Comparison of ENCODE assay signal across 7 mouse cellular contexts in genomic region chr9:76390839-76391238, GRCm38 (mm10).
DNase-seq lines count a peak whose midpoint lies in the region; ATAC-seq and TF ChIP-seq lines count a peak whose summit lies in the region.

No protein-coding gene starts in this region.

- no peaks in the 10 kb centered on the region for H3K36me3 ChIP-seq in intestine, postnatal 0 days (ENCODE audit: control insufficient read depth, insufficient read depth)
- no peaks in the 10 kb centered on the region for H3K36me3 ChIP-seq in intestine, embryonic 16.5 days (ENCODE audit: control insufficient read depth, insufficient read depth, low read length)

- no peak overlapping the region for H3K27ac ChIP-seq in intestine, postnatal 0 days (ENCODE audit: low read depth, low read length)
- H3K27ac ChIP-seq in intestine, embryonic 16.5 days (ENCODE audit: low read length): no peak overlapping the region
- no peak overlapping the region for H3K27ac ChIP-seq in bone marrow, adult 2 months (ENCODE audit: control insufficient read depth, insufficient read depth, low read depth, low read length, poor library complexity)

- TF ChIP-seq POLR2A in bone marrow, adult 2 months (IDR thresholded peaks at IDR 0.05; ENCODE audit: borderline replicate concordance, control insufficient read depth, low read depth, low read length): no peak

- H3K4me1 ChIP-seq in intestine, postnatal 0 days (replicated peaks; ENCODE audit: control insufficient read depth, insufficient read depth, low read length): no peaks in the 10 kb centered on the region
- no peaks in the 10 kb centered on the region for H3K4me1 ChIP-seq in intestine, embryonic 16.5 days (ENCODE audit: control insufficient read depth, insufficient read depth, low read length)
- H3K4me1 ChIP-seq in bone marrow, adult 2 months (ENCODE audit: control insufficient read depth, insufficient read depth, low read length): no peaks in the 10 kb centered on the region

- no peak overlapping the region for H3K4me2 ChIP-seq in intestine, postnatal 0 days (replicated peaks; ENCODE audit: low read depth)
- H3K4me2 ChIP-seq in intestine, embryonic 16.5 days (ENCODE audit: low read depth, low read length): no peak overlapping the region

- 24% methylated on average over 1 of the region's 1 CpGs for WGBS in intestine, postnatal 0 days
- WGBS in intestine, embryonic 16.5 days: 45% methylated on average over 1 of the region's 1 CpGs
- WGBS in bone marrow, adult 2 months: 11% methylated on average over 1 of the region's 1 CpGs

- no peak overlapping the region for H3K9ac ChIP-seq in intestine, postnatal 0 days (ENCODE audit: low read depth, low read length)
- no peak overlapping the region for H3K9ac ChIP-seq in intestine, embryonic 16.5 days (ENCODE audit: low read depth, low read length)

- no peaks in the 10 kb centered on the region for H3K27me3 ChIP-seq in intestine, postnatal 0 days (replicated peaks; ENCODE audit: control insufficient read depth, insufficient read depth, low read length)
- H3K27me3 ChIP-seq in intestine, embryonic 16.5 days (replicated peaks; ENCODE audit: control insufficient read depth, insufficient read depth, low read length): no peaks in the 10 kb centered on the region

- no peak for ATAC-seq in intestine, postnatal 0 days
- ATAC-seq in intestine, embryonic 16.5 days: no peak

- no peaks in the 10 kb centered on the region for H3K9me3 ChIP-seq in intestine, postnatal 0 days (ENCODE audit: control insufficient read depth)
- H3K9me3 ChIP-seq in intestine, embryonic 16.5 days (ENCODE audit: control insufficient read depth, low read length): no peaks in the 10 kb centered on the region

- no peak overlapping the region for H3K4me3 ChIP-seq in intestine, postnatal 0 days (ENCODE audit: low read depth, low read length)
- no peak overlapping the region for H3K4me3 ChIP-seq in intestine, embryonic 16.5 days (ENCODE audit: low read length)
- H3K4me3 ChIP-seq in bone marrow, adult 2 months (replicated peaks; ENCODE audit: control insufficient read depth, low read depth, low read length): no peak overlapping the region

- peak; percentile 86 for TF ChIP-seq CTCF in intestine, postnatal 0 days (IDR thresholded peaks at IDR 0.05; ENCODE audit: low read depth)
- TF ChIP-seq CTCF in bone marrow, adult 2 months (IDR thresholded peaks at IDR 0.05; ENCODE audit: control insufficient read depth, insufficient read depth, low read length): peak; percentile 20; the same call in 1 of the 2 replicates

- peak; percentile 22 for DNase-seq in thymus, postnatal 0 days (ENCODE audit: low spot score)
- no peak for DNase-seq in thymus, adult 18-20 months
- peak; percentile 21 for DNase-seq in heart, postnatal 4 days
- DNase-seq in retina, adult 2 months (ENCODE audit: low read depth, low spot score): peak; percentile 3

Comparison
In these comparisons a context has a peak if more than half of its experiments do, and no peak if none do; other contexts are left out.
1. DNase-seq: peak in thymus, postnatal 0 days (single experiment), heart, postnatal 4 days (single experiment) and retina, adult 2 months (single experiment); none in thymus, adult 18-20 months (0 of 2).